Mouse (Mus musculus) intestine, postnatal 0 days (tissue): Measurements from ENCODE around the gene Olfr1391. TPM values are rescaled to one million over a fixed set of nuclear protein-coding genes. Genes with fewer than 3 reads are reported as not detected.
"Not testable (repeated sequence)": the region's sequence is repeated elsewhere in the genome, so short reads cannot be mapped to it uniquely, and the experiment has no call there.

Experiments used
- ATAC-seq: fragments of 200-750 bp; cut with Nextera tagmentation; 2 replicates; pipeline ENCODE4 v1.8.0; 2017; ENCODE audit warnings: mild to moderate bottlenecking, moderate TSS enrichment, moderate library complexity
- H3K27ac ChIP-seq: fragments of 300-500 bp; sonication (generic); 2 replicates; pipeline ENCODE4 v1.5.1; 2014; ENCODE audit warnings: mild to moderate bottlenecking, low read depth, low read length, moderate library complexity
- H3K27me3 ChIP-seq: fragments of 300-500 bp; sonication (generic); replicated peaks from 2 replicates; pipeline ENCODE4 v1.6.1; 2014; ENCODE audit warnings: low read length, mixed read lengths; ENCODE audit not compliant: control insufficient read depth, insufficient read depth
- H3K36me3 ChIP-seq: fragments of 300-500 bp; sonication (generic); 2 replicates; pipeline ENCODE4 v1.6.1; 2014; ENCODE audit warnings: mild to moderate bottlenecking, moderate library complexity; ENCODE audit not compliant: control insufficient read depth, insufficient read depth
- H3K4me1 ChIP-seq: fragments of 300-500 bp; sonication (generic); replicated peaks from 2 replicates; pipeline ENCODE4 v1.6.1; 2014; ENCODE audit warnings: antibody characterized with exemption, low read length, mixed read lengths; ENCODE audit not compliant: control insufficient read depth, insufficient read depth
- H3K4me2 ChIP-seq: fragments of 300-500 bp; sonication (generic); replicated peaks from 2 replicates; pipeline ENCODE4 v1.6.1; 2014; ENCODE audit warnings: low read depth, mild to moderate bottlenecking, moderate library complexity
- H3K4me3 ChIP-seq: fragments of 300-500 bp; sonication (generic); 2 replicates; pipeline ENCODE4 v1.5.1; 2014; ENCODE audit warnings: low read depth, low read length
- H3K9ac ChIP-seq: fragments of 300-500 bp; sonication (generic); 2 replicates; pipeline ENCODE4 v1.6.1; 2014; ENCODE audit warnings: mild to moderate bottlenecking, low read depth, low read length
- H3K9me3 ChIP-seq: fragments of 300-500 bp; sonication (generic); 2 replicates; pipeline ENCODE4 v1.6.1; 2016; ENCODE audit warnings: mixed run types; ENCODE audit not compliant: control insufficient read depth
- CTCF ChIP-seq: sonication (generic); IDR thresholded peaks from 2 replicates; pipeline ENCODE4 v1.5.1; 2016; ENCODE audit warnings: low read depth, mild to moderate bottlenecking, control low read depth, antibody characterized with exemption, moderate library complexity
- WGBS: fragments of 180-500 bp; shearing (Covaris S2); extraction: QIAGEN DNeasy Blood & Tissue Kit; methylation state at CpG from one replicate; pipeline ENCODE4 v1.1.7; 2014; 5-methylcytosine and 5-hydroxymethylcytosine counted together
- polyA plus RNA-seq: library from polyadenylated mRNA; unstranded; fragments of >200 nt; fragmentation: Nextera tagmentation; extraction: Ambion mirVana; gene quantifications from 2 replicates; pipeline ENCODE4 v1.2.1, GENCODE M21; 2015

Olfr1391 gene
- polyA plus RNA-seq, result not detected in 2 replicates

DNA sequence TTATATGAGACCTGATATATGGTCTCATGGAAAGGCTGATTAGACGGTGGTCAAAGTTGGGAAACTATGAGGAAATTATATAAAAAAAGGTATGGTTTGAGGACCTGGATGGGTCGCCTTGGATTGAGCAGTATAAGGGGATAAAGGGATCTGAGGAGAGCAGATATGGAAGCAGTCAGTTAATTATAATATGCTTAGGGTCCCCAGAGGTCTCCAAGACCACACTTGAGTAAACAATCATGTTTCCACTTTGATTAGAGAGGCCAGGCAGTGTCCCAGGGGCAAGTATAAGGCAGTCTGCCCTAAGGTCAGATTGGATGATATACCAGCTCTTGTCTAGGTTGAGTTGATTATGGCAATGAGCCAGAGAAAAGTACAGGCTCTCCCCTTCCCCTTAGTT, at the start of gene Olfr1391:
Olfr1391 (plus strand) TSS at position 301 of the 400 bp plus-strand sequence.
- Histone ChIP-seq H3K9ac (no peak within 1 kb of the TSS), H3K36me3 (no peaks in the 10 kb centered on the region), H3K9me3 (no peaks in the 10 kb centered on the region), H3K4me1 (no peaks in the 10 kb centered on the region), H3K4me2 (no peak within 1 kb of the TSS), H3K27me3 (no peaks in the 10 kb centered on the region), H3K27ac (no peak within 1 kb of the TSS), H3K4me3 (no peak within 1 kb of the TSS)
- no peak for TF ChIP-seq CTCF
- WGBS, result 69% methylated on average over 2 of the region's 2 CpGs
- ATAC-seq, result no peak

- Histone ChIP-seq H3K9me3 (no peaks in the 10 kb centered on the region), H3K4me2 (no peak overlapping the region), H3K27ac (no peak overlapping the region), H3K36me3 (no peaks in the 10 kb centered on the region), H3K4me1 (no peaks in the 10 kb centered on the region), H3K27me3 (no peaks in the 10 kb centered on the region), H3K9ac (no peak overlapping the region), H3K4me3 (no peak overlapping the region)
- ATAC-seq, result no peak
- no peak for TF ChIP-seq CTCF
- WGBS, result 75% methylated on average over 11 of the region's 11 CpGs
Observed at GRCm38 (mm10) chr11:49273834-49274519, 48.6 kb upstream of the Olfr1391 start.

DNA sequence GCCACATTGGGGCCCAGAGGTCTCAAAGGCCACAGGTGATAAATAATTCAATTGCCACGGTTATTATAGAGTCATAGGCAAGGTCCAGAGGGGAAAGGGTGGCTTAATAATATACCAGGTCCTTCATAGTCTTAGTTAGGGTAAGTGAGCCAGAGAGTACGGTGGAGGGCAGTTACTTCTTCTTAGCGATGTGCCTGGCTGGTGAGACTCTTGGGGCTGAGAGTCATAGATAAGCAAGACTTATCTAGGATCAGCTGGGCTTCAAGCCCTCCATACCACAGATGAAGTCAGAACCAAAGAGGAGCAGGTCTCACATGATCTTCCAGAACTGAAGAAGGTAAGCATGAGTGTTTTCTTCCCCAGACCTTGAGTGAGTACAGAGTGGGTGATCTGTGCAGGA, 44.3 kb upstream of the Olfr1391 start, which contains the start of gene Olfr1393:
Olfr1393 (plus strand) TSS at position 83 of the 400 bp plus-strand sequence.
- Histone ChIP-seq H3K36me3 (no peaks in the 10 kb centered on the region), H3K9ac (no peak within 1 kb of the TSS), H3K4me3 (no peak within 1 kb of the TSS), H3K9me3 (no peaks in the 10 kb centered on the region), H3K27ac (no peak within 1 kb of the TSS), H3K4me1 (no peaks in the 10 kb centered on the region), H3K4me2 (no peak within 1 kb of the TSS), H3K27me3 (no peaks in the 10 kb centered on the region)
- TF ChIP-seq CTCF, result no peak
- ATAC-seq, result no peak
- WGBS, result 51% methylated on average over 3 of the region's 3 CpGs

- H3K9ac ChIP-seq, H3K9me3 ChIP-seq, H3K4me1 ChIP-seq, H3K4me3 ChIP-seq, H3K36me3 ChIP-seq, ATAC-seq, H3K27ac ChIP-seq, H3K4me2 ChIP-seq, H3K27me3 ChIP-seq: not testable (repeated sequence)
- WGBS, result 28% methylated on average over 1 of the region's 1 CpGs
Observed at GRCm38 (mm10) chr11:49284982-49285381, 37.6 kb upstream of the Olfr1391 start, which contains the start of gene Olfr1392. Gene Olfr1392 (plus strand): TSS chr11:49285282.

- H3K9me3 ChIP-seq, result no peaks in the 10 kb centered on the region
- WGBS, result 68% methylated on average over 2 of the region's 2 CpGs
- no peak overlapping the region for H3K4me3 ChIP-seq
- H3K36me3 ChIP-seq, result no peaks in the 10 kb centered on the region
- H3K9ac ChIP-seq, result no peak overlapping the region
- no peaks in the 10 kb centered on the region for H3K4me1 ChIP-seq
- H3K27me3 ChIP-seq, result no peaks in the 10 kb centered on the region
- no peak overlapping the region for H3K27ac ChIP-seq
- TF ChIP-seq CTCF, result no peak
- ATAC-seq, result no peak
- H3K4me2 ChIP-seq, result no peak overlapping the region
Observed at GRCm38 (mm10) chr11:49287251-49287650, 35.3 kb upstream of the Olfr1391 start.

GRCm38 (mm10) chr11:49292777-49293176, 29.8 kb upstream of the Olfr1391 start:
- TF ChIP-seq CTCF, result no peak
- no peak for ATAC-seq
- H3K4me3 ChIP-seq, result no peak overlapping the region
- H3K36me3 ChIP-seq, result no peaks in the 10 kb centered on the region
- H3K9ac ChIP-seq, result no peak overlapping the region
- no peak overlapping the region for H3K4me2 ChIP-seq
- no peaks in the 10 kb centered on the region for H3K9me3 ChIP-seq
- WGBS, result 80% methylated on average over 3 of the region's 3 CpGs
- H3K27ac ChIP-seq, result no peak overlapping the region
- H3K4me1 ChIP-seq, result no peaks in the 10 kb centered on the region
- no peaks in the 10 kb centered on the region for H3K27me3 ChIP-seq
